Mouse (Mus musculus) C2C12 (cell line): Measurements from ENCODE around the gene Tshr.

Experiments
- CTCF ChIP-seq: IDR thresholded peaks from one replicate; pipeline ENCODE4 v1.5.1; 2011; ENCODE audit not compliant: control insufficient read depth, insufficient read depth, insufficient read length
- MAX ChIP-seq: IDR thresholded peaks from one replicate; pipeline ENCODE4 v1.6.1; 2011; ENCODE audit warnings: mild to moderate bottlenecking, control low read depth
- USF1 ChIP-seq: IDR thresholded peaks from one replicate; pipeline ENCODE4 v1.6.1; 2011; ENCODE audit warnings: low read depth, mild to moderate bottlenecking, control low read depth, moderate library complexity

DNA sequence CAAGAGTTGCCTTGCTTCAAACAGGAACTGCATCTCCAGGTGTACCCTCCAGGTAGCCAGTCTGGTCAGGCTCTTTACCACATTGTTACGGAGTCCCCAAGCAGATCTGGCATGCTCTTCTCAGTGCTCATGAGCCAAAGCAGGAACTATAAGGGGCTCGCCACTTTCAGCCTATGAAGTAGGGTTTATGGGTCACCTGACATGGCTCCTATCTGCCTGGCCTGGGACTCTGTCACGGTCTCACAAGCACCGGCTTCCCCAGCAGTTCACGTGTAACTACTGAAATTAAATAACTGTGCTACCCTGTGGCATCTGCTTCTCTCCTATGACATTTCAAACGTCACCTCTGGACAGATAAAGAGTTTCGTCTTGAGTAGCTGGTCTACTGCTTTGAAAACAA is 155.8 kb downstream of the Tshr start:
- TF ChIP-seq CTCF: no peak
- no peak for TF ChIP-seq MAX
- TF ChIP-seq USF1: no peak
